Mouse (Mus musculus) colon, adult 2 months (tissue): ENCODE results near the gene Enox1. TPM values are rescaled to one million over a fixed set of nuclear protein-coding genes. Genes with fewer than 3 reads are reported as not detected.

Experiments
- polyA plus RNA-seq: library from polyadenylated mRNA; depleted of rRNA; stranded (reverse); fragments of >200 nt; gene quantifications from 2 replicates; pipeline ENCODE4 v1.2.3, GENCODE M21; 2012; rRNA removed

Enox1 gene
- 0.53 and 0.60 TPM in 2 replicates for polyA plus RNA-seq

GRCm38 (mm10) chr14:77156222-77156910 lies at the start of gene Enox1:
Gene Enox1, plus strand, starts transcription at chr14:77156763.

Other genes starting within 250 kb of the Enox1 start
- 2.0 and 2.3 TPM in 2 replicates for gene Ccdc122, start 120.0 kb upstream of the Enox1 start, polyA plus RNA-seq
- gene Lacc1, start 119.9 kb upstream of the Enox1 start, polyA plus RNA-seq, result 3.6 and 4.9 TPM in 2 replicates